Mouse (Mus musculus) neural tube, embryonic 12.5 days (tissue): ENCODE results near the gene Fkbp1a. TPM values are rescaled to one million over a fixed set of nuclear protein-coding genes. Genes with fewer than 3 reads are reported as not detected.

Experiments
- ATAC-seq: fragments of 200-750 bp; cut with Nextera tagmentation; 2 replicates; pipeline ENCODE4 v1.8.0; 2017; ENCODE audit warnings: low read depth, mild to moderate bottlenecking, moderate TSS enrichment, moderate library complexity; ENCODE audit not compliant: low FRiP score
- H3K27ac ChIP-seq: fragments of 300-500 bp; sonication (generic); 2 replicates; pipeline ENCODE4 v1.5.1; 2016
- H3K27me3 ChIP-seq: fragments of 300-500 bp; sonication (generic); replicated peaks from 2 replicates; pipeline ENCODE4 v1.6.1; 2016; ENCODE audit warnings: mild to moderate bottlenecking
- H3K36me3 ChIP-seq: fragments of 300-500 bp; sonication (generic); 2 replicates; pipeline ENCODE4 v1.6.1; 2016; ENCODE audit warnings: mild to moderate bottlenecking
- H3K4me1 ChIP-seq: fragments of 300-500 bp; sonication (generic); 2 replicates; pipeline ENCODE4 v1.6.1; 2016
- H3K4me2 ChIP-seq: fragments of 300-500 bp; sonication (generic); replicated peaks from 2 replicates; pipeline ENCODE4 v1.6.1; 2016; ENCODE audit warnings: mild to moderate bottlenecking
- H3K4me3 ChIP-seq: fragments of 300-500 bp; sonication (generic); 2 replicates; pipeline ENCODE4 v1.5.1; 2016
- H3K9ac ChIP-seq: fragments of 300-500 bp; sonication (generic); 2 replicates; pipeline ENCODE4 v1.6.1; 2016; ENCODE audit warnings: mild to moderate bottlenecking
- H3K9me3 ChIP-seq: fragments of 300-500 bp; sonication (generic); 2 replicates; pipeline ENCODE4 v1.6.1; 2016; ENCODE audit warnings: mild to moderate bottlenecking
- WGBS: fragments of 180-500 bp; shearing (Covaris S2); methylation state at CpG from one replicate; pipeline ENCODE4 v1.1.7; 2016; 5-methylcytosine and 5-hydroxymethylcytosine counted together
- polyA plus RNA-seq: library from polyadenylated mRNA; unstranded; fragments of >200 nt; fragmentation: Nextera tagmentation; extraction: Ambion mirVana; gene quantifications from 2 replicates; pipeline ENCODE4 v1.2.1, GENCODE M21; 2016

Fkbp1a gene
- polyA plus RNA-seq, 1 experiment from 2014 or later = 604 TPM

GRCm38 (mm10) chr2:151586807-151587206 lies 44.5 kb downstream of the Fkbp1a start:
- Histone ChIP-seq H3K27me3 (no peaks in the 10 kb centered on the region), H3K4me2 (no peak overlapping the region), H3K9ac (no peak overlapping the region), H3K4me1 (no peaks in the 10 kb centered on the region), H3K9me3 (no peaks in the 10 kb centered on the region), H3K36me3 (no peaks in the 10 kb centered on the region), H3K27ac (no peak overlapping the region), H3K4me3 (no peak overlapping the region)
- no peak for ATAC-seq
- 93% methylated on average over 1 of the region's 1 CpGs for WGBS

GRCm38 (mm10) chr2:151587306-151587705 lies 45.0 kb downstream of the Fkbp1a start:
- Histone ChIP-seq H3K4me3 (no peak overlapping the region), H3K4me2 (no peak overlapping the region), H3K27ac (no peak overlapping the region), H3K27me3 (no peaks in the 10 kb centered on the region), H3K4me1 (no peaks in the 10 kb centered on the region), H3K36me3 (no peaks in the 10 kb centered on the region), H3K9ac (no peak overlapping the region), H3K9me3 (no peaks in the 10 kb centered on the region)
- no peak for ATAC-seq
- 86% methylated on average over 9 of the region's 9 CpGs for WGBS

DNA sequence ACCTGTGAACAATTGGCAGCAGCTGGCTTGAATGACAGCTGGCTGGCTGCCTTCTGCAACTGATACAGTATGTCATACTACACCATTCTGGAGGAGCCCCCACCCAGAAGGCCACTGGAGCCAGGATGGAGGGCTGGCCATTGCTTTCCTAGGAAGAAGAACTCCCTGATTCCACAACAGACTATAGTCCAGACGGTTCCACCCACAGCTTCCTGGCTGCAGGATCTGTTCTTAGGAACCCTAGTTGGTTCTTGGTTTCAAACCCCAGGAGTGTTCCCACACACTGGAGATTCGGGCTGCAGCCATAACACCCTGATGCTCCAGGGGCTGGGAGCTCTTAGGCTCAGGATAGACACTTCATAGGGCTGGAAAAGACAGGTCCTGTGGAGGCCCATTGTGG lies 55.8 kb downstream of the Fkbp1a start:
- no peaks in the 10 kb centered on the region for H3K27me3 ChIP-seq
- H3K9me3 ChIP-seq = no peaks in the 10 kb centered on the region
- no peak overlapping the region for H3K4me2 ChIP-seq
- no peak overlapping the region for H3K9ac ChIP-seq
- 81% methylated on average over 2 of the region's 2 CpGs for WGBS
- H3K36me3 ChIP-seq = peaks cover 12% of the 10 kb centered on the region; the same call in 1 of the 2 replicates
- peaks cover 7% of the 10 kb centered on the region for H3K4me1 ChIP-seq
- H3K4me3 ChIP-seq = no peak overlapping the region
- ATAC-seq = no peak
- no peak overlapping the region for H3K27ac ChIP-seq

- H3K27ac ChIP-seq = no peak overlapping the region
- no peak overlapping the region for H3K9ac ChIP-seq
These were observed 59.8 kb downstream of the Fkbp1a start for GRCm38 (mm10) chr2:151602106-151602505.

GRCm38 (mm10) chr2:151603630-151604029 lies 61.3 kb downstream of the Fkbp1a start:
- Histone ChIP-seq H3K4me1 (peaks cover 38% of the 10 kb centered on the region), H3K9me3 (no peaks in the 10 kb centered on the region), H3K27me3 (no peaks in the 10 kb centered on the region), H3K9ac (peak overlapping the region; percentile 13; the same call in 1 of the 2 replicates), H3K27ac (no peak overlapping the region), H3K36me3 (no peaks in the 10 kb centered on the region), H3K4me3 (no peak overlapping the region), H3K4me2 (peak overlapping the region; percentile 14; the same call in 1 of the 2 replicates)
- ATAC-seq = peak; percentile 93
- WGBS = 5% methylated on average over 4 of the region's 4 CpGs

More at GRCm38 (mm10) chr2:151602106-151602505, 59.8 kb downstream of the Fkbp1a start:
- Histone ChIP-seq H3K27me3 (no peaks in the 10 kb centered on the region), H3K4me3 (no peak overlapping the region), H3K36me3 (no peaks in the 10 kb centered on the region), H3K4me2 (no peak overlapping the region), H3K9me3 (no peaks in the 10 kb centered on the region), H3K4me1 (peaks cover 38% of the 10 kb centered on the region)
- 92% methylated on average over 4 of the region's 4 CpGs for WGBS
- ATAC-seq = no peak

DNA sequence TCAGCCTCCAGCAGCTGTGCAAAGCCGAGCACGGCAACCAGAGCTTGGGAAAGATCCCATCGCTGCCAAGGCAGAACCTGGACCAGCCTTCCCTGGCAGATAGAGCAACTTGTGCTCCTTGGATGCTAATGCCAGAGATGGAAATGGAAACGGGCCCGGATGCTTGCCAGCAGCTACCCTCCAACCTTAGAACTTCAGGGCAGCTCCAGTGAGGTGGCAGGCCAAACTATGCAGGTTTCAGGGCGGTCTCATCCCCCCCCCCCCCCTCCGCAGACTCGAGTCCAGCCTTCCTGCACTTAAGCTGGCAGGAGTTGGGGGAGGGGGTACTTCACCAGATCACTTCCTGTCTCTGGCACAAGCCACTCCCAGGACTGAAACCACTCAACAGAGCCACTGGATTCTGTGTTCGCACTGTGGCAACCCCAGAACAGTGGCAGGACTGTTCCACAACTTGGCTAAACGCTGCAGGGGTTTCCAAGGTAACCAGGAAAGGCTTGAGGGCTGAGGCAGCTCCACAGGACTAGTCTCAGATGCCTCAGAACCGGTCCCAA lies 63.2 kb downstream of the Fkbp1a start:
- Histone ChIP-seq H3K36me3 (no peaks in the 10 kb centered on the region), H3K27ac (no peak overlapping the region), H3K4me3 (no peak overlapping the region), H3K27me3 (no peaks in the 10 kb centered on the region), H3K9me3 (no peaks in the 10 kb centered on the region), H3K9ac (no peak overlapping the region), H3K4me2 (no peak overlapping the region), H3K4me1 (peaks cover 39% of the 10 kb centered on the region)
- ATAC-seq = 0 out of 2 replicates have a peak, but pooled peaks have one; percentile 11
- 54% methylated on average over 11 of the region's 11 CpGs for WGBS

GRCm38 (mm10) chr2:151608435-151608834 lies 66.2 kb downstream of the Fkbp1a start:
- 88% methylated on average over 1 of the region's 1 CpGs for WGBS
- no peaks in the 10 kb centered on the region for H3K9me3 ChIP-seq

GRCm38 (mm10) chr2:151609974-151610373 lies 67.7 kb downstream of the Fkbp1a start:
- no peaks in the 10 kb centered on the region for H3K27me3 ChIP-seq
- H3K9me3 ChIP-seq = no peaks in the 10 kb centered on the region
- no peak overlapping the region for H3K4me2 ChIP-seq
- H3K9ac ChIP-seq = no peak overlapping the region
- H3K4me3 ChIP-seq = no peak overlapping the region
- H3K27ac ChIP-seq = no peak overlapping the region
- ATAC-seq = peak; percentile 46
- H3K36me3 ChIP-seq = no peaks in the 10 kb centered on the region
- peaks cover 17% of the 10 kb centered on the region; the same call in 1 of the 2 replicates for H3K4me1 ChIP-seq
- WGBS = 39% methylated on average over 3 of the region's 3 CpGs

More at GRCm38 (mm10) chr2:151608435-151608834, 66.2 kb downstream of the Fkbp1a start:
- no peak overlapping the region for H3K4me2 ChIP-seq
- no peaks in the 10 kb centered on the region for H3K27me3 ChIP-seq
- no peak for ATAC-seq
- H3K36me3 ChIP-seq = no peaks in the 10 kb centered on the region
- H3K4me1 ChIP-seq = peaks cover 32% of the 10 kb centered on the region
- H3K4me3 ChIP-seq = no peak overlapping the region
- H3K27ac ChIP-seq = no peak overlapping the region
- no peak overlapping the region for H3K9ac ChIP-seq

Other genes starting within 250 kb of the Fkbp1a start
- not detected in 2 replicates for gene 4921509C19Rik, start 66.3 kb upstream of the Fkbp1a start, polyA plus RNA-seq
- gene Nsfl1c, start 48.3 kb upstream of the Fkbp1a start, polyA plus RNA-seq = 252 and 260 TPM in 2 replicates
- gene Sdcbp2, start 30.1 kb downstream of the Fkbp1a start, polyA plus RNA-seq = 1.2 and 1.3 TPM in 2 replicates
- gene Snph, start 90.1 kb downstream of the Fkbp1a start, polyA plus RNA-seq = 9.2 and 10.8 TPM in 2 replicates
- 0.11 TPM in 1 of 2 replicates, not detected in the other for gene Rad21l, start 126.0 kb downstream of the Fkbp1a start, polyA plus RNA-seq
- gene Tmem74b, start 159.5 kb downstream of the Fkbp1a start, polyA plus RNA-seq = 12.6 and 14.2 TPM in 2 replicates
- gene Psmf1, start 201.7 kb downstream of the Fkbp1a start, polyA plus RNA-seq = 45.2 and 49.7 TPM in 2 replicates